Mouse (Mus musculus) CD4-positive helper T cell, adult 2 months (primary cell): ENCODE measurements around the gene Rnf43.

Experiments used
- DNase-seq: peaks from one replicate; pipeline ENCODE4 v3.0.0-alpha.2; 2012; ENCODE audit warnings: low read depth, missing footprints, low spot score

Gene Rnf43

GRCm38 (mm10) chr11:87710262-87710615 is 47.7 kb downstream of the Rnf43 start:
- DNase-seq = no peak

GRCm38 (mm10) chr11:87712188-87712587 is 49.7 kb downstream of the Rnf43 start:
- no peak for DNase-seq

GRCm38 (mm10) chr11:87715999-87716398 is 53.5 kb downstream of the Rnf43 start:
- DNase-seq = no peak

- peak; percentile 45 for DNase-seq
Measured at GRCm38 (mm10) chr11:87719526-87719925, 57.0 kb downstream of the Rnf43 start.

- peak; percentile 85 for DNase-seq
Measured at GRCm38 (mm10) chr11:87720324-87720723, 57.8 kb downstream of the Rnf43 start.

- peak; percentile 90 for DNase-seq
Measured at GRCm38 (mm10) chr11:87720839-87721238, 58.3 kb downstream of the Rnf43 start.

- DNase-seq = no peak
Measured at GRCm38 (mm10) chr11:87722168-87722567, 59.6 kb downstream of the Rnf43 start.

- DNase-seq = no peak
Measured at GRCm38 (mm10) chr11:87722891-87723290, 60.4 kb downstream of the Rnf43 start.

- no peak for DNase-seq
Measured at GRCm38 (mm10) chr11:87725515-87725914, 63.0 kb downstream of the Rnf43 start.

GRCm38 (mm10) chr11:87725964-87726562 is 63.5 kb downstream of the Rnf43 start:
- no peak for DNase-seq

GRCm38 (mm10) chr11:87727021-87727420 is 64.5 kb downstream of the Rnf43 start:
- DNase-seq = no peak

- DNase-seq = no peak
Measured at GRCm38 (mm10) chr11:87727471-87727870, 64.9 kb downstream of the Rnf43 start.

GRCm38 (mm10) chr11:87728850-87729592 is 66.5 kb downstream of the Rnf43 start:
- DNase-seq = no peak

- DNase-seq = no peak
Measured at GRCm38 (mm10) chr11:87729593-87730185, 67.2 kb downstream of the Rnf43 start.

- no peak for DNase-seq
Measured at GRCm38 (mm10) chr11:87730652-87731310, 68.3 kb downstream of the Rnf43 start.

GRCm38 (mm10) chr11:87734346-87734745 is 71.8 kb downstream of the Rnf43 start:
- DNase-seq = peak; percentile 59

GRCm38 (mm10) chr11:87735691-87736090 is 73.2 kb downstream of the Rnf43 start:
- no peak for DNase-seq

GRCm38 (mm10) chr11:87736647-87737134 is 74.2 kb downstream of the Rnf43 start:
- peak; percentile 72 for DNase-seq

- peak; percentile 99 for DNase-seq
Measured at GRCm38 (mm10) chr11:87737175-87737740, 74.7 kb downstream of the Rnf43 start, which contains the start of gene Supt4a. Gene Supt4a (plus strand): TSS chr11:87737552.

- DNase-seq = peak; percentile 53
Measured at GRCm38 (mm10) chr11:87743691-87744090, 81.2 kb downstream of the Rnf43 start.

- DNase-seq = peak; percentile 95
Measured at GRCm38 (mm10) chr11:87744964-87745363, 82.4 kb downstream of the Rnf43 start.
